Mouse (Mus musculus): ENCODE data around the gene Gsto2.
A peak's percentile ranks its signal among the peaks of the same experiment; 100 is the strongest.

The Gsto2 gene

GRCm38 (mm10) chr19:47857957-47858942 lies 7.1 kb upstream of the Gsto2 start:
- no peak for DNase-seq (ENCODE audit: low spot score)

- no peak for DNase-seq (ENCODE audit: low spot score)
Observed at GRCm38 (mm10) chr19:47859180-47859579, 6.2 kb upstream of the Gsto2 start.

- DNase-seq (ENCODE audit: low spot score): no peak
Observed at GRCm38 (mm10) chr19:47862581-47862980, 2.8 kb upstream of the Gsto2 start.

- DNase-seq (ENCODE audit: low spot score): peak; percentile 1
Observed at GRCm38 (mm10) chr19:47864051-47864450, 1.3 kb upstream of the Gsto2 start.

GRCm38 (mm10) chr19:47864721-47865120 lies 613 bp upstream of the Gsto2 start:
- DNase-seq (ENCODE audit: low spot score): peak; percentile 2

GRCm38 (mm10) chr19:47867628-47868175 lies 2.4 kb downstream of the Gsto2 start:
- no peak for DNase-seq (ENCODE audit: low spot score)

- no peak for DNase-seq (ENCODE audit: low spot score)
Observed at GRCm38 (mm10) chr19:47868951-47869350, 3.6 kb downstream of the Gsto2 start.

- no peak for DNase-seq (ENCODE audit: low spot score)
Observed at GRCm38 (mm10) chr19:47869516-47869915, 4.2 kb downstream of the Gsto2 start.

GRCm38 (mm10) chr19:47870102-47870666 lies 4.8 kb downstream of the Gsto2 start:
- DNase-seq (ENCODE audit: low spot score): no peak

GRCm38 (mm10) chr19:47871515-47871914 lies 6.2 kb downstream of the Gsto2 start:
- DNase-seq (ENCODE audit: low spot score): peak; percentile 61

GRCm38 (mm10) chr19:47876252-47876651 lies 10.9 kb downstream of the Gsto2 start:
- DNase-seq (ENCODE audit: low spot score): no peak

GRCm38 (mm10) chr19:47881538-47881937 lies 16.2 kb downstream of the Gsto2 start:
- no peak for DNase-seq (ENCODE audit: low spot score)

GRCm38 (mm10) chr19:47882151-47882881 lies 17.0 kb downstream of the Gsto2 start:
- peak; percentile 88 for DNase-seq (ENCODE audit: low spot score)

- DNase-seq (ENCODE audit: low spot score): no peak
Observed at GRCm38 (mm10) chr19:47882882-47883254, 17.5 kb downstream of the Gsto2 start.

GRCm38 (mm10) chr19:47884296-47885085 lies 19.2 kb downstream of the Gsto2 start:
- DNase-seq (ENCODE audit: low spot score): no peak

GRCm38 (mm10) chr19:47885191-47885743 lies 19.9 kb downstream of the Gsto2 start:
- no peak for DNase-seq (ENCODE audit: low spot score)

- no peak for DNase-seq (ENCODE audit: low spot score)
Observed at GRCm38 (mm10) chr19:47885886-47886285, 20.6 kb downstream of the Gsto2 start.

- no peak for DNase-seq (ENCODE audit: low spot score)
Observed at GRCm38 (mm10) chr19:47886617-47887016, 21.3 kb downstream of the Gsto2 start.

- no peak for DNase-seq (ENCODE audit: low spot score)
Observed at GRCm38 (mm10) chr19:47887417-47887816, 22.1 kb downstream of the Gsto2 start.

GRCm38 (mm10) chr19:47888037-47888436 lies 22.7 kb downstream of the Gsto2 start:
- DNase-seq (ENCODE audit: low spot score): no peak

- no peak for DNase-seq (ENCODE audit: low spot score)
Observed at GRCm38 (mm10) chr19:47890489-47891130, 25.3 kb downstream of the Gsto2 start.

All from embryo, embryonic 10 days (tissue).